Mouse (Mus musculus) liver, embryonic 14.5 days (tissue): ENCODE measurements around the gene Ranbp9. TPM values are rescaled to one million over a fixed set of nuclear protein-coding genes. Genes with fewer than 3 reads are reported as not detected.

Experiments
- ATAC-seq: fragments of 200-750 bp; cut with Nextera tagmentation; 2 replicates; pipeline ENCODE4 v1.8.0; 2017; ENCODE audit warnings: moderate number of reproducible peaks, mild to moderate bottlenecking, moderate library complexity; ENCODE audit not compliant: insufficient read depth
- DNase-seq, 3 experiments: peaks; one replicate each; pipeline ENCODE4 v3.0.0-alpha.2; 2012 to 2013; ENCODE audit warnings: low read depth in 3 of 3, low spot score in 3 of 3
- H3K27ac ChIP-seq: fragments of 300-500 bp; sonication (generic); 2 replicates; pipeline ENCODE4 v1.5.1; 2014; ENCODE audit warnings: moderate library complexity, mild to moderate bottlenecking, control low read depth, inconsistent platforms
- H3K27me3 ChIP-seq: fragments of 300-500 bp; sonication (generic); 2 replicates; pipeline ENCODE4 v1.6.1; 2014; ENCODE audit warnings: mild to moderate bottlenecking, low read length, moderate library complexity; ENCODE audit not compliant: control insufficient read depth, insufficient read depth
- H3K36me3 ChIP-seq: fragments of 300-500 bp; sonication (generic); replicated peaks from 2 replicates; pipeline ENCODE4 v1.6.1; 2014; ENCODE audit warnings: low read depth; ENCODE audit not compliant: control insufficient read depth, insufficient read depth
- H3K4me1 ChIP-seq, 2 experiments: fragments of 200-500 bp in 1 of 2; fragments of 300-500 bp in 1 of 2; sonication (generic) in 1 of 2; replicated peaks; 2 replicates each; pipeline ENCODE4 v1.6.1; 2012 to 2014; ENCODE audit warnings: antibody characterized with exemption in 1 of 2, inconsistent platforms in 1 of 2, low read length in 1 of 2; ENCODE audit not compliant: control insufficient read depth in 2 of 2, insufficient read depth in 2 of 2
- H3K4me2 ChIP-seq: fragments of 300-500 bp; sonication (generic); 2 replicates; pipeline ENCODE4 v1.6.1; 2014; ENCODE audit warnings: low read depth, mild to moderate bottlenecking, control low read depth, moderate library complexity
- H3K4me3 ChIP-seq, 2 experiments: fragments of 200-500 bp in 1 of 2; fragments of 300-500 bp in 1 of 2; sonication (generic) in 1 of 2; 2 replicates each; pipeline ENCODE4 v1.5.1; 2012 to 2014; ENCODE audit warnings: low read depth in 2 of 2, low read length in 2 of 2, mild to moderate bottlenecking in 2 of 2, control low read depth in 1 of 2, inconsistent platforms in 1 of 2, moderate library complexity in 1 of 2; ENCODE audit not compliant: insufficient read depth in 1 of 2
- H3K9ac ChIP-seq: fragments of 300-500 bp; sonication (generic); replicated peaks from 2 replicates; pipeline ENCODE4 v1.6.1; 2014; ENCODE audit warnings: mild to moderate bottlenecking, control low read depth, moderate library complexity
- H3K9me3 ChIP-seq: fragments of 300-500 bp; sonication (generic); 2 replicates; pipeline ENCODE4 v1.6.1; 2016; ENCODE audit warnings: low read length, mixed read lengths; ENCODE audit not compliant: control insufficient read depth
- CTCF ChIP-seq: IDR thresholded peaks from 2 replicates; pipeline ENCODE4 v1.5.1; 2016; ENCODE audit warnings: antibody characterized with exemption, low read depth, control low read depth
- EP300 ChIP-seq: IDR thresholded peaks from 2 replicates; pipeline ENCODE4 v1.6.1; 2016; ENCODE audit warnings: antibody characterized with exemption, low read depth
- WGBS: fragments of 180-500 bp; shearing (Covaris S2); extraction: QIAGEN DNeasy Blood & Tissue Kit; methylation state at CpG from one replicate; pipeline ENCODE4 v1.1.7; 2014; ENCODE audit not compliant: insufficient replicate concordance; 5-methylcytosine and 5-hydroxymethylcytosine counted together
- polyA plus RNA-seq, 2 experiments: library from polyadenylated mRNA; depleted of rRNA in 1 of 2; stranded (reverse) in 1 of 2; unstranded in 1 of 2; fragments of >200 nt; fragmentation: Nextera tagmentation in 1 of 2; extraction: Ambion mirVana in 1 of 2; gene quantifications; 2 replicates each; pipeline versions ENCODE4 v1.2.1 to v1.2.3; 2012 to 2014

Gene Ranbp9
- polyA plus RNA-seq, 2 experiments = 3.6 to 7.2 TPM

GRCm38 (mm10) chr13:43486501-43487213, 5.6 kb upstream of the Ranbp9 start:
- Histone ChIP-seq H3K9me3 (no peaks in the 10 kb centered on the region), H3K9ac (no peak overlapping the region), H3K4me2 (no peak overlapping the region), H3K27ac (no peak overlapping the region), H3K36me3 (no peaks in the 10 kb centered on the region), H3K4me1 (peaks cover 0 to 22% of the 10 kb centered on the region in 2 experiments; a peak in 3 of 4 replicates), H3K27me3 (no peaks in the 10 kb centered on the region), H3K4me3 (no peak overlapping the region)
- no peak for TF ChIP-seq EP300
- TF ChIP-seq CTCF = no peak
- no peak for ATAC-seq
- 60% methylated on average over 12 of the region's 12 CpGs for WGBS
- no peak for DNase-seq

- Histone ChIP-seq H3K27ac (no peak overlapping the region), H3K9ac (no peak overlapping the region), H3K27me3 (no peaks in the 10 kb centered on the region), H3K4me3 (no peak overlapping the region), H3K4me1 (peaks cover 0 to 24% of the 10 kb centered on the region in 2 experiments; a peak in 3 of 4 replicates), H3K36me3 (no peaks in the 10 kb centered on the region), H3K9me3 (no peaks in the 10 kb centered on the region), H3K4me2 (no peak overlapping the region)
- DNase-seq (no peak), ATAC-seq (no peak)
- 19% methylated on average over 5 of the region's 5 CpGs for WGBS
- TF ChIP-seq EP300 (peak; percentile 55), CTCF (no peak)
Observed at GRCm38 (mm10) chr13:43485278-43485976, 4.3 kb upstream of the Ranbp9 start.

GRCm38 (mm10) chr13:43482782-43483181, 1.7 kb upstream of the Ranbp9 start:
- H3K36me3 ChIP-seq = no peaks in the 10 kb centered on the region
- TF ChIP-seq CTCF = no peak
- TF ChIP-seq EP300 = no peak
- ATAC-seq = no peak
- no peak overlapping the region for H3K27ac ChIP-seq
- H3K9ac ChIP-seq = no peak overlapping the region
- no peaks in the 10 kb centered on the region for H3K27me3 ChIP-seq
- peaks cover 8 to 34% of the 10 kb centered on the region in 2 experiments for H3K4me1 ChIP-seq
- H3K4me2 ChIP-seq = no peak overlapping the region
- DNase-seq = no peak
- H3K4me3 ChIP-seq = no peak overlapping the region
- 40% methylated on average over 9 of the region's 9 CpGs for WGBS
- H3K9me3 ChIP-seq = no peaks in the 10 kb centered on the region

- no peak overlapping the region for H3K27ac ChIP-seq
- peak overlapping the region; percentile 73 to 93 for H3K4me3 ChIP-seq
- H3K9me3 ChIP-seq = no peaks in the 10 kb centered on the region
- DNase-seq (no peak), ATAC-seq (no peak)
- H3K4me1 ChIP-seq = peaks cover 8 to 29% of the 10 kb centered on the region in 2 experiments
- H3K27me3 ChIP-seq = no peaks in the 10 kb centered on the region
- WGBS = 44% methylated on average over 6 of the region's 6 CpGs
- H3K36me3 ChIP-seq = no peaks in the 10 kb centered on the region
- peak overlapping the region; percentile 97 for H3K9ac ChIP-seq
- TF ChIP-seq CTCF = no peak
- TF ChIP-seq EP300 = no peak
- peak overlapping the region; percentile 93 for H3K4me2 ChIP-seq
Observed at GRCm38 (mm10) chr13:43481859-43482245, 770 bp upstream of the Ranbp9 start.

- H3K4me3 ChIP-seq = peak overlapping the region; percentile 73 to 93
- TF ChIP-seq CTCF (no peak), EP300 (no peak)
- H3K36me3 ChIP-seq = no peaks in the 10 kb centered on the region
- peak; percentile 63 for ATAC-seq
- no peaks in the 10 kb centered on the region for H3K27me3 ChIP-seq
- peaks cover 8 to 25% of the 10 kb centered on the region in 2 experiments for H3K4me1 ChIP-seq
- H3K9ac ChIP-seq = peak overlapping the region; percentile 97
- DNase-seq = no peak
- peak overlapping the region; percentile 85 for H3K27ac ChIP-seq
- H3K9me3 ChIP-seq = no peaks in the 10 kb centered on the region
- H3K4me2 ChIP-seq = peak overlapping the region; percentile 93
- under 1% methylated on average over 49 of the region's 67 CpGs for WGBS
Observed at GRCm38 (mm10) chr13:43480595-43480956, 506 bp downstream of the Ranbp9 start.
